Mouse (Mus musculus) heart, embryonic 10.5 days (tissue): ENCODE data around the gene Gm12166. TPM values are rescaled to one million over a fixed set of nuclear protein-coding genes. Genes with fewer than 3 reads are reported as not detected.

Experiments
- DNase-seq: peaks from one replicate; pipeline ENCODE4 v3.0.0-alpha.2; 2017; ENCODE audit warnings: low spot score
- H3K27ac ChIP-seq: fragments of 300-500 bp; sonication (generic); 2 replicates; pipeline ENCODE4 v1.5.1; 2016; ENCODE audit warnings: mild to moderate bottlenecking
- H3K27me3 ChIP-seq: fragments of 300-500 bp; sonication (generic); 2 replicates; pipeline ENCODE4 v1.6.1; 2016; ENCODE audit warnings: mild to moderate bottlenecking; ENCODE audit not compliant: poor library complexity, insufficient read depth, severe bottlenecking
- H3K36me3 ChIP-seq: fragments of 300-500 bp; sonication (generic); 2 replicates; pipeline ENCODE4 v1.6.1; 2016; ENCODE audit warnings: mild to moderate bottlenecking, moderate library complexity
- H3K4me1 ChIP-seq: fragments of 300-500 bp; sonication (generic); 2 replicates; pipeline ENCODE4 v1.6.1; 2016; ENCODE audit warnings: mild to moderate bottlenecking
- H3K4me3 ChIP-seq: fragments of 300-500 bp; sonication (generic); 2 replicates; pipeline ENCODE4 v1.5.1; 2016; ENCODE audit warnings: mild to moderate bottlenecking, moderate library complexity
- H3K9me3 ChIP-seq: fragments of 300-500 bp; sonication (generic); 2 replicates; pipeline ENCODE4 v1.6.1; 2016; ENCODE audit warnings: mild to moderate bottlenecking, moderate library complexity
- WGBS: fragments of 180-500 bp; shearing (Covaris S2); methylation state at CpG from one replicate; pipeline ENCODE4 v1.1.7; 2016; 5-methylcytosine and 5-hydroxymethylcytosine counted together
- polyA plus RNA-seq: library from polyadenylated mRNA; unstranded; fragments of >200 nt; fragmentation: Nextera tagmentation; extraction: Ambion mirVana; gene quantifications from 2 replicates; pipeline ENCODE4 v1.2.1, GENCODE M21; 2016

Gm12166 gene
- polyA plus RNA-seq, 1 experiment from 2014 or later = 4.5 TPM

- no peak overlapping the region for H3K27ac ChIP-seq
Observed at GRCm38 (mm10) chr11:46038901-46039300, 13.2 kb downstream of the Gm12166 start.

GRCm38 (mm10) chr11:46036374-46036773, 15.7 kb downstream of the Gm12166 start:
- WGBS = 91% methylated on average over 10 of the region's 10 CpGs
- no peak overlapping the region for H3K4me3 ChIP-seq
- no peak overlapping the region for H3K27ac ChIP-seq
- DNase-seq = no peak
- H3K9me3 ChIP-seq = no peaks in the 10 kb centered on the region
- no peaks in the 10 kb centered on the region for H3K36me3 ChIP-seq
- no peaks in the 10 kb centered on the region for H3K27me3 ChIP-seq
- H3K4me1 ChIP-seq = peaks cover 4% of the 10 kb centered on the region; the same call in 1 of the 2 replicates

More at GRCm38 (mm10) chr11:46038901-46039300, 13.2 kb downstream of the Gm12166 start:
- Histone ChIP-seq H3K4me1 (peaks cover 10% of the 10 kb centered on the region; the same call in 1 of the 2 replicates), H3K36me3 (no peaks in the 10 kb centered on the region), H3K9me3 (no peaks in the 10 kb centered on the region), H3K4me3 (no peak overlapping the region), H3K27me3 (no peaks in the 10 kb centered on the region)
- 74% methylated on average over 15 of the region's 15 CpGs for WGBS
- no peak for DNase-seq

GRCm38 (mm10) chr11:46032956-46033355, 19.2 kb downstream of the Gm12166 start:
- no peak overlapping the region for H3K27ac ChIP-seq
- no peaks in the 10 kb centered on the region for H3K9me3 ChIP-seq
- no peaks in the 10 kb centered on the region for H3K27me3 ChIP-seq
- no peak for DNase-seq
- no peaks in the 10 kb centered on the region for H3K36me3 ChIP-seq
- 85% methylated on average over 7 of the region's 7 CpGs for WGBS
- peaks cover 14% of the 10 kb centered on the region for H3K4me1 ChIP-seq
- no peak overlapping the region for H3K4me3 ChIP-seq

GRCm38 (mm10) chr11:46031470-46031869, 20.7 kb downstream of the Gm12166 start:
- DNase-seq = no peak
- Histone ChIP-seq H3K9me3 (no peaks in the 10 kb centered on the region), H3K27me3 (no peaks in the 10 kb centered on the region), H3K4me1 (peaks cover 14% of the 10 kb centered on the region), H3K36me3 (no peaks in the 10 kb centered on the region), H3K4me3 (no peak overlapping the region), H3K27ac (no peak overlapping the region)
- 54% methylated on average over 3 of the region's 3 CpGs for WGBS

GRCm38 (mm10) chr11:46030026-46030425, 22.1 kb downstream of the Gm12166 start:
- no peak for DNase-seq
- 84% methylated on average over 2 of the region's 2 CpGs for WGBS
- no peaks in the 10 kb centered on the region for H3K27me3 ChIP-seq
- H3K4me1 ChIP-seq = peaks cover 14% of the 10 kb centered on the region
- no peak overlapping the region for H3K27ac ChIP-seq
- no peaks in the 10 kb centered on the region for H3K36me3 ChIP-seq
- no peaks in the 10 kb centered on the region for H3K9me3 ChIP-seq
- no peak overlapping the region for H3K4me3 ChIP-seq

GRCm38 (mm10) chr11:46029485-46029884, 22.6 kb downstream of the Gm12166 start:
- no peak for DNase-seq
- WGBS = 26% methylated on average over 2 of the region's 2 CpGs
- Histone ChIP-seq H3K27ac (peak overlapping the region; percentile 56; the same call in 1 of the 2 replicates), H3K4me3 (no peak overlapping the region), H3K36me3 (no peaks in the 10 kb centered on the region), H3K4me1 (peaks cover 14% of the 10 kb centered on the region), H3K27me3 (no peaks in the 10 kb centered on the region), H3K9me3 (no peaks in the 10 kb centered on the region)

- H3K27me3 ChIP-seq = no peaks in the 10 kb centered on the region
- H3K4me1 ChIP-seq = peaks cover 14% of the 10 kb centered on the region
- 81% methylated on average over 6 of the region's 6 CpGs for WGBS
- no peaks in the 10 kb centered on the region for H3K36me3 ChIP-seq
- no peaks in the 10 kb centered on the region for H3K9me3 ChIP-seq
- H3K27ac ChIP-seq = no peak overlapping the region
- DNase-seq = no peak
- no peak overlapping the region for H3K4me3 ChIP-seq
Observed at GRCm38 (mm10) chr11:46027952-46028814, 23.9 kb downstream of the Gm12166 start.

- no peaks in the 10 kb centered on the region for H3K27me3 ChIP-seq
- H3K9me3 ChIP-seq = no peaks in the 10 kb centered on the region
- no peaks in the 10 kb centered on the region for H3K36me3 ChIP-seq
- 46% methylated on average over 7 of the region's 7 CpGs for WGBS
- no peak overlapping the region for H3K4me3 ChIP-seq
- peaks cover 14% of the 10 kb centered on the region for H3K4me1 ChIP-seq
- no peak for DNase-seq
- H3K27ac ChIP-seq = peak overlapping the region; percentile 13; the same call in 1 of the 2 replicates
Observed at GRCm38 (mm10) chr11:46025962-46026392, 26.1 kb downstream of the Gm12166 start.

GRCm38 (mm10) chr11:46022983-46023382, 29.1 kb downstream of the Gm12166 start:
- Histone ChIP-seq H3K4me3 (no peak overlapping the region), H3K27ac (no peak overlapping the region), H3K4me1 (no peaks in the 10 kb centered on the region), H3K9me3 (no peaks in the 10 kb centered on the region), H3K27me3 (no peaks in the 10 kb centered on the region), H3K36me3 (no peaks in the 10 kb centered on the region)
- DNase-seq = no peak
- WGBS = 51% methylated on average over 6 of the region's 6 CpGs

GRCm38 (mm10) chr11:46021850-46022249, 30.3 kb downstream of the Gm12166 start:
- Histone ChIP-seq H3K9me3 (no peaks in the 10 kb centered on the region), H3K4me3 (no peak overlapping the region), H3K36me3 (no peaks in the 10 kb centered on the region), H3K4me1 (no peaks in the 10 kb centered on the region), H3K27ac (no peak overlapping the region), H3K27me3 (no peaks in the 10 kb centered on the region)
- no peak for DNase-seq

GRCm38 (mm10) chr11:46020246-46020645, 31.9 kb downstream of the Gm12166 start:
- DNase-seq = no peak
- H3K36me3 ChIP-seq = no peaks in the 10 kb centered on the region
- 66% methylated on average over 1 of the region's 1 CpGs for WGBS
- no peak overlapping the region for H3K27ac ChIP-seq
- H3K4me1 ChIP-seq = no peaks in the 10 kb centered on the region
- H3K9me3 ChIP-seq = no peaks in the 10 kb centered on the region
- no peak overlapping the region for H3K4me3 ChIP-seq
- H3K27me3 ChIP-seq = no peaks in the 10 kb centered on the region

GRCm38 (mm10) chr11:46016061-46016460, 36.1 kb downstream of the Gm12166 start:
- no peaks in the 10 kb centered on the region for H3K36me3 ChIP-seq
- peak; percentile 84 for DNase-seq
- H3K27ac ChIP-seq = no peak overlapping the region
- 24% methylated on average over 6 of the region's 6 CpGs for WGBS
- H3K4me1 ChIP-seq = no peaks in the 10 kb centered on the region
- H3K27me3 ChIP-seq = no peaks in the 10 kb centered on the region
- H3K9me3 ChIP-seq = no peaks in the 10 kb centered on the region
- no peak overlapping the region for H3K4me3 ChIP-seq
